Mouse (Mus musculus): ENCODE data around the gene Btbd35f15. TPM values are rescaled to one million over a fixed set of nuclear protein-coding genes. Genes with fewer than 3 reads are reported as not detected.

Gene Btbd35f15
- not detected for total RNA-seq (2023)

GRCm38 (mm10) chrX:33577214-33577613, at the start of gene Btbd35f15:
Btbd35f15 (minus strand) TSS chrX:33577314.

Other genes with a start within 250 kb of the Btbd35f15 start
- not detected for gene Btbd35f13, start 79.9 kb upstream of the Btbd35f15 start, total RNA-seq (2023)
- not detected for gene Btbd35f14, start 125.0 kb upstream of the Btbd35f15 start, total RNA-seq (2023)